Mouse (Mus musculus): ENCODE data around the gene Crybg1.

GRCm38 (mm10) chr10:43964943-43965342, 183.7 kb downstream of the Crybg1 start:
- TF ChIP-seq POLR2A (IDR thresholded peaks at IDR 0.05; ENCODE audit: low read depth, low read length) = no peak
- no peak for TF ChIP-seq CTCF (IDR thresholded peaks at IDR 0.05; ENCODE audit: extremely low read depth, insufficient read depth, insufficient read length, insufficient replicate concordance)

All from spleen, adult 2 months (tissue).